Mouse (Mus musculus): Measurements from ENCODE around the gene Irf8. TPM values are rescaled to one million over a fixed set of nuclear protein-coding genes. Genes with fewer than 3 reads are reported as not detected.
A peak's percentile ranks its signal among the peaks of the same experiment; 100 is the strongest.

Irf8 gene
- polyA plus RNA-seq, 1 experiment from 2014 or later = 31.8 TPM

- Histone ChIP-seq H3K4me3 (ENCODE audit: low read depth, low read length) (no peak overlapping the region), H3K27me3 (ENCODE audit: insufficient read depth, low read length) (no peaks in the 10 kb centered on the region), H3K4me1 (ENCODE audit: insufficient read depth) (peaks cover 8% of the 10 kb centered on the region), H3K4me2 (ENCODE audit: low read depth, low read length) (no peak overlapping the region), H3K9me3 (ENCODE audit: low read length) (no peaks in the 10 kb centered on the region), H3K27ac (ENCODE audit: low read depth) (no peak overlapping the region), H3K36me3 (replicated peaks; ENCODE audit: insufficient read depth, low read length) (peaks cover 23% of the 10 kb centered on the region), H3K9ac (replicated peaks) (no peak overlapping the region)
- DNase-seq (no peak), ATAC-seq (no peak)
- TF ChIP-seq CTCF (IDR thresholded peaks at IDR 0.05; ENCODE audit: low read depth) (no peak), EP300 (IDR thresholded peaks at IDR 0.05; ENCODE audit: low read depth) (no peak)
- 69% methylated on average over 19 of the region's 19 CpGs for WGBS (ENCODE audit: insufficient replicate concordance)
Observed at GRCm38 (mm10) chr8:120755306-120756297, 19.4 kb downstream of the Irf8 start.

- Histone ChIP-seq H3K9ac (replicated peaks) (no peak overlapping the region), H3K4me2 (ENCODE audit: low read depth, low read length) (no peak overlapping the region), H3K27ac (ENCODE audit: low read depth) (no peak overlapping the region; the same call in 1 of the 2 replicates), H3K36me3 (replicated peaks; ENCODE audit: insufficient read depth, low read length) (peaks cover 18% of the 10 kb centered on the region), H3K4me1 (ENCODE audit: insufficient read depth) (no peaks in the 10 kb centered on the region), H3K27me3 (ENCODE audit: insufficient read depth, low read length) (no peaks in the 10 kb centered on the region), H3K4me3 (ENCODE audit: low read depth, low read length) (no peak overlapping the region), H3K9me3 (ENCODE audit: low read length) (no peaks in the 10 kb centered on the region)
- no peak for DNase-seq
- ATAC-seq = no peak
- 56% methylated on average over 4 of the region's 4 CpGs for WGBS (ENCODE audit: insufficient replicate concordance)
- TF ChIP-seq EP300 (IDR thresholded peaks at IDR 0.05; ENCODE audit: low read depth) (no peak), CTCF (IDR thresholded peaks at IDR 0.05; ENCODE audit: low read depth) (no peak)
Observed at GRCm38 (mm10) chr8:120758005-120758404, 21.8 kb downstream of the Irf8 start.

- DNase-seq (no peak), ATAC-seq (no peak)
- Histone ChIP-seq H3K27me3 (ENCODE audit: insufficient read depth, low read length) (no peaks in the 10 kb centered on the region), H3K27ac (ENCODE audit: low read depth) (no peak overlapping the region), H3K36me3 (replicated peaks; ENCODE audit: insufficient read depth, low read length) (peaks cover 3% of the 10 kb centered on the region; the same call in 1 of the 2 replicates), H3K9ac (replicated peaks) (no peak overlapping the region), H3K4me1 (ENCODE audit: insufficient read depth) (0 out of 2 replicates have a peak, but pooled peaks cover 3% of the 10 kb centered on the region), H3K4me3 (ENCODE audit: low read depth, low read length) (no peak overlapping the region), H3K4me2 (ENCODE audit: low read depth, low read length) (no peak overlapping the region), H3K9me3 (ENCODE audit: low read length) (no peaks in the 10 kb centered on the region)
- 62% methylated on average over 6 of the region's 6 CpGs for WGBS (ENCODE audit: insufficient replicate concordance)
- TF ChIP-seq EP300 (IDR thresholded peaks at IDR 0.05; ENCODE audit: low read depth) = no peak
- TF ChIP-seq CTCF (IDR thresholded peaks at IDR 0.05; ENCODE audit: low read depth) = no peak
Observed at GRCm38 (mm10) chr8:120759847-120760246, 23.7 kb downstream of the Irf8 start.

GRCm38 (mm10) chr8:120760341-120761215 is 24.4 kb downstream of the Irf8 start:
- 0 out of 2 replicates have a peak overlapping the region, but pooled peaks have one; percentile 35 for H3K27ac ChIP-seq (ENCODE audit: low read depth)
- H3K4me3 ChIP-seq (ENCODE audit: low read depth, low read length) = no peak overlapping the region
- no peak overlapping the region for H3K9ac ChIP-seq (replicated peaks)
- no peaks in the 10 kb centered on the region for H3K36me3 ChIP-seq (replicated peaks; ENCODE audit: insufficient read depth, low read length)
- H3K4me2 ChIP-seq (ENCODE audit: low read depth, low read length) = no peak overlapping the region
- no peak for DNase-seq
- 53% methylated on average over 19 of the region's 19 CpGs for WGBS (ENCODE audit: insufficient replicate concordance)
- no peaks in the 10 kb centered on the region for H3K9me3 ChIP-seq (ENCODE audit: low read length)
- ATAC-seq = no peak
- 0 out of 2 replicates have a peak, but pooled peaks cover 3% of the 10 kb centered on the region for H3K4me1 ChIP-seq (ENCODE audit: insufficient read depth)
- no peaks in the 10 kb centered on the region for H3K27me3 ChIP-seq (ENCODE audit: insufficient read depth, low read length)
- TF ChIP-seq EP300 (IDR thresholded peaks at IDR 0.05; ENCODE audit: low read depth) = no peak
- no peak for TF ChIP-seq CTCF (IDR thresholded peaks at IDR 0.05; ENCODE audit: low read depth)

- 0 out of 2 replicates have a peak, but pooled peaks have one; percentile 25 for ATAC-seq
- H3K9ac ChIP-seq (replicated peaks) = no peak overlapping the region
- TF ChIP-seq EP300 (IDR thresholded peaks at IDR 0.05; ENCODE audit: low read depth) (no peak), CTCF (IDR thresholded peaks at IDR 0.05; ENCODE audit: low read depth) (no peak)
- WGBS (ENCODE audit: insufficient replicate concordance) = 27% methylated on average over 5 of the region's 5 CpGs
- no peaks in the 10 kb centered on the region for H3K27me3 ChIP-seq (ENCODE audit: insufficient read depth, low read length)
- DNase-seq = no peak
- H3K27ac ChIP-seq (ENCODE audit: low read depth) = no peak overlapping the region
- no peaks in the 10 kb centered on the region for H3K9me3 ChIP-seq (ENCODE audit: low read length)
- H3K4me1 ChIP-seq (ENCODE audit: insufficient read depth) = 0 out of 2 replicates have a peak, but pooled peaks cover 3% of the 10 kb centered on the region
- no peak overlapping the region for H3K4me3 ChIP-seq (ENCODE audit: low read depth, low read length)
- H3K4me2 ChIP-seq (ENCODE audit: low read depth, low read length) = no peak overlapping the region
- no peaks in the 10 kb centered on the region for H3K36me3 ChIP-seq (replicated peaks; ENCODE audit: insufficient read depth, low read length)
Observed at GRCm38 (mm10) chr8:120763267-120763666, 27.1 kb downstream of the Irf8 start.

- Histone ChIP-seq H3K9ac (replicated peaks) (no peak overlapping the region), H3K27me3 (ENCODE audit: insufficient read depth, low read length) (no peaks in the 10 kb centered on the region), H3K36me3 (replicated peaks; ENCODE audit: insufficient read depth, low read length) (no peaks in the 10 kb centered on the region), H3K4me1 (ENCODE audit: insufficient read depth) (peaks cover 6% of the 10 kb centered on the region; the same call in 1 of the 2 replicates), H3K27ac (ENCODE audit: low read depth) (no peak overlapping the region), H3K4me2 (ENCODE audit: low read depth, low read length) (no peak overlapping the region), H3K9me3 (ENCODE audit: low read length) (no peaks in the 10 kb centered on the region), H3K4me3 (ENCODE audit: low read depth, low read length) (no peak overlapping the region)
- no peak for ATAC-seq
- DNase-seq = no peak
- TF ChIP-seq EP300 (IDR thresholded peaks at IDR 0.05; ENCODE audit: low read depth) (no peak), CTCF (IDR thresholded peaks at IDR 0.05; ENCODE audit: low read depth) (no peak)
Observed at GRCm38 (mm10) chr8:120764638-120765037, 28.5 kb downstream of the Irf8 start.
